Mouse (Mus musculus): ENCODE data around the gene Gm13539. TPM values are rescaled to one million over a fixed set of nuclear protein-coding genes. Genes with fewer than 3 reads are reported as not detected.

The Gm13539 gene
- polyA plus RNA-seq, 1 experiment from 2014 or later, result not detected

DNA sequence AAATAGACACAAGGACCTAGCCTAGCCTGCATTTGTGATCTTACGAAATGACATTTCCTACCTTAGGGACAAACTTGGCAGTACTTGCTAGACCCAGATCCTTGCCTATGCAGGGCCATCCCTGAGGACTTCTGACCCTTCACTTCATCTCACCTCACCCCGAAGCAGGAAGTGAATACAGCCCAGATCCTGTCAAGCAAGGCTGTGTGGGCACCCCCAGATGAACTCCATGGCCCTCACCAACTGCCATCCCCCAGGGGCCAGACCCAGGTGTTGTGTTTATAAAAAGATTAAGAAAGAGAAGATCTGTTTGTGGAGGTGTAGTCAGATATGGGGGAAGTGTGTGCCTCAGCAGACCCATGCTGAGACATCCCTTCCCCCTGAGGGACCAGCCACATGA lies 7.4 kb upstream of the Gm13539 start:
- ATAC-seq (no peak), DNase-seq (ENCODE audit: low spot score) (no peak)
- no peaks in the 10 kb centered on the region for H3K36me3 ChIP-seq (ENCODE audit: control insufficient read depth, insufficient read depth, low read length)
- H3K27ac ChIP-seq (ENCODE audit: low read depth, low read length), result no peak overlapping the region
- WGBS, result 78% methylated on average over 2 of the region's 2 CpGs
- H3K9me3 ChIP-seq (replicated peaks; ENCODE audit: control insufficient read depth, low read length), result no peaks in the 10 kb centered on the region
- no peak overlapping the region for H3K9ac ChIP-seq (ENCODE audit: low read length)
- H3K27me3 ChIP-seq (replicated peaks; ENCODE audit: control insufficient read depth, insufficient read depth, low read length), result no peaks in the 10 kb centered on the region
- no peak overlapping the region for H3K4me3 ChIP-seq (ENCODE audit: low read depth, low read length)
- no peaks in the 10 kb centered on the region for H3K4me1 ChIP-seq (ENCODE audit: control insufficient read depth, insufficient read depth, low read length)
- H3K4me2 ChIP-seq (ENCODE audit: low read length), result no peak overlapping the region

DNA sequence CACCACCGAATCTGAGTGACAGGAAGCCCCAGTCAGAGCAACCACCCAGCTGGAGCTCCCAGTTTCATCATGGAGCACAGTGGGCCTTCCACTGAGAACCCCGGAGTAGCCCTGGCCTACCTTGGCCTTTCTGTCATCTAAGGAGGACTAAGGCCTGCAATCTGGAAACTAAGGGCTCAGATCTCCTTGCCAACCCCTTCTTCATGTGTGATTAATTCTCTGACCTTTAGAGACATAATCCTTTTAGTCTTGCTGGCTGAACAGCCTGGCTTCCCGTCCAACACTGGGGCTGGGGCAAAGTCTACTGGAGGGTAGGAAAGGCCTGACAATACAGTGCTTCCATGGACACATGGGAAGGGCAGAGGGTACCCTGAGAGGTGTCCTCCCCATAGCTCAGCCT lies 6.1 kb upstream of the Gm13539 start:
- Histone ChIP-seq H3K9ac (ENCODE audit: low read length) (no peak overlapping the region), H3K27ac (ENCODE audit: low read depth, low read length) (no peak overlapping the region), H3K36me3 (ENCODE audit: control insufficient read depth, insufficient read depth, low read length) (no peaks in the 10 kb centered on the region), H3K4me2 (ENCODE audit: low read length) (no peak overlapping the region), H3K9me3 (replicated peaks; ENCODE audit: control insufficient read depth, low read length) (no peaks in the 10 kb centered on the region), H3K4me3 (ENCODE audit: low read depth, low read length) (no peak overlapping the region), H3K27me3 (replicated peaks; ENCODE audit: control insufficient read depth, insufficient read depth, low read length) (no peaks in the 10 kb centered on the region), H3K4me1 (ENCODE audit: control insufficient read depth, insufficient read depth, low read length) (no peaks in the 10 kb centered on the region)
- DNase-seq (ENCODE audit: low spot score) (no peak), ATAC-seq (no peak)
- WGBS, result 62% methylated on average over 3 of the region's 3 CpGs

DNA sequence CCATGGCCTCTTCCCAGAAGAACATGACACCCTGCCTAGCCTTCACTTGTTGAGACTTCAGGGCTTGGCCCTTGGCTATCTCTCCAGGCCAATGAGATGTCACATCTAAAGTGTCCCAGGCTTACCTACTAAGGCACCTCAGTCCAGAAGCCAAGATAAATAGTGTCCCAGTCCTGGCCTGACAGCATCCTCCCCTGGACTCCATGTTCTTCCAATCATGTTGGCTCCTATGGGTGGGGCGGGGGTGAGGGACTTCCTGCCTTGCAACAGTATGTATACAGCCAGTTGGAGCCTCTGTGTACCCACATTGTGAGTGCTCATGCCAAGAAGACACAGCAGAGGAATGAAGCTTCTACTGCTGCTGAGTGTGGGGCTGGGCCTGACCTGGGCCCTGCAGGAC lies 5.3 kb upstream of the Gm13539 start, which contains the start of gene Lcn11:
Lcn11 (plus strand) TSS at position 301 of the 400 bp plus-strand sequence.
- H3K27ac ChIP-seq (ENCODE audit: low read depth, low read length), result no peak within 1 kb of the TSS
- H3K9me3 ChIP-seq (replicated peaks; ENCODE audit: control insufficient read depth, low read length), result no peaks in the 10 kb centered on the region
- no peak within 1 kb of the TSS for H3K4me2 ChIP-seq (ENCODE audit: low read length)
- no peak within 1 kb of the TSS for H3K9ac ChIP-seq (ENCODE audit: low read length)
- H3K4me1 ChIP-seq (ENCODE audit: control insufficient read depth, insufficient read depth, low read length), result no peaks in the 10 kb centered on the region
- no peak within 1 kb of the TSS for H3K4me3 ChIP-seq (ENCODE audit: low read depth, low read length)
- WGBS, result 92% methylated on average over 1 of the region's 1 CpGs
- DNase-seq (ENCODE audit: low spot score), result no peak
- H3K27me3 ChIP-seq (replicated peaks; ENCODE audit: control insufficient read depth, insufficient read depth, low read length), result no peaks in the 10 kb centered on the region
- no peak for ATAC-seq
- H3K36me3 ChIP-seq (ENCODE audit: control insufficient read depth, insufficient read depth, low read length), result no peaks in the 10 kb centered on the region

DNA sequence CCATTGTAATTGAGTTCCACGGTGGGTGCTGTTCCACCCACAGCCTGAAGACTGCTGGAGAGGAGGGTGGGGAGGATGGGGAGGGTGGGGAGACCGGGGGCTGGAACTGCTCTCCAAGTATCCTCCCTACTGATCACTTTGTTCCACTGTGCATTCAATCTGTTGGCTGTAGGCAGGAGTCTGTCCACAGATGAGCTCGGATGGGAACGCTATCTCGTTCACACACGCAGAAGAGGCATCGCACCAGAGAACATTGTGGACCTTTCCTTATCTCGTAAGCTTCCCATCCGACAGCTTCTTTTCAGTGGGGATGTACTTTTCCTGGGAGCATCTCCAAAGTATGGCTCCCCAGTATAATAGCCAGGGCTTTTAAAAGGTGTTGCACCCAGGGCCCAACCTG lies 3.0 kb upstream of the Gm13539 start:
- Histone ChIP-seq H3K27ac (ENCODE audit: low read depth, low read length) (no peak overlapping the region), H3K4me3 (ENCODE audit: low read depth, low read length) (no peak overlapping the region), H3K9ac (ENCODE audit: low read length) (no peak overlapping the region), H3K27me3 (replicated peaks; ENCODE audit: control insufficient read depth, insufficient read depth, low read length) (no peaks in the 10 kb centered on the region), H3K9me3 (replicated peaks; ENCODE audit: control insufficient read depth, low read length) (no peaks in the 10 kb centered on the region), H3K4me1 (ENCODE audit: control insufficient read depth, insufficient read depth, low read length) (no peaks in the 10 kb centered on the region), H3K4me2 (ENCODE audit: low read length) (no peak overlapping the region), H3K36me3 (ENCODE audit: control insufficient read depth, insufficient read depth, low read length) (no peaks in the 10 kb centered on the region)
- ATAC-seq (no peak), DNase-seq (ENCODE audit: low spot score) (no peak)
- WGBS, result 93% methylated on average over 9 of the region's 9 CpGs

DNA sequence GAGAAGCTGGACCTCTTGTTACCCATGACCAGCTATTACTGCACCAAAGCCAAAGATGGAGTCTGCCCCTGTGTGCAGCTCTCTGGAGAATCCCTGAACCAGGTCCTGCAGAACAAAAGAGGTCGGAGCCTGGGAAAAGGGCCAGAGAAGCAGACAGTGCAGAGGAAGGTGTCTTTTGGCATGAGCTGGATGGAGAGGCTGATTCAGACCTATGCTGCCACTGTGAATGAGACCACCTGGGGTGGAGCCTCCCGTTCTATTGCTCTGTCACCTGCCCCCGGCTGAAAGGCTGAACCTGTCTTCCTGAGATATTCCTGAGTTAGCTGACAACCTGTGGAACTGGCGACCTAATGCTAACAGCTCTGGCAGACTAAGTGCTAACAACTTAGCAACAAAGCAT lies 1.1 kb upstream of the Gm13539 start:
- WGBS, result 58% methylated on average over 4 of the region's 4 CpGs
- H3K9me3 ChIP-seq (replicated peaks; ENCODE audit: control insufficient read depth, low read length), result no peaks in the 10 kb centered on the region
- no peak overlapping the region for H3K4me2 ChIP-seq (ENCODE audit: low read length)
- no peak for DNase-seq (ENCODE audit: low spot score)
- ATAC-seq, result no peak
- no peak overlapping the region for H3K4me3 ChIP-seq (ENCODE audit: low read depth, low read length)
- no peaks in the 10 kb centered on the region for H3K36me3 ChIP-seq (ENCODE audit: control insufficient read depth, insufficient read depth, low read length)
- H3K27me3 ChIP-seq (replicated peaks; ENCODE audit: control insufficient read depth, insufficient read depth, low read length), result no peaks in the 10 kb centered on the region
- H3K4me1 ChIP-seq (ENCODE audit: control insufficient read depth, insufficient read depth, low read length), result no peaks in the 10 kb centered on the region
- no peak overlapping the region for H3K27ac ChIP-seq (ENCODE audit: low read depth, low read length)
- no peak overlapping the region for H3K9ac ChIP-seq (ENCODE audit: low read length)

DNA sequence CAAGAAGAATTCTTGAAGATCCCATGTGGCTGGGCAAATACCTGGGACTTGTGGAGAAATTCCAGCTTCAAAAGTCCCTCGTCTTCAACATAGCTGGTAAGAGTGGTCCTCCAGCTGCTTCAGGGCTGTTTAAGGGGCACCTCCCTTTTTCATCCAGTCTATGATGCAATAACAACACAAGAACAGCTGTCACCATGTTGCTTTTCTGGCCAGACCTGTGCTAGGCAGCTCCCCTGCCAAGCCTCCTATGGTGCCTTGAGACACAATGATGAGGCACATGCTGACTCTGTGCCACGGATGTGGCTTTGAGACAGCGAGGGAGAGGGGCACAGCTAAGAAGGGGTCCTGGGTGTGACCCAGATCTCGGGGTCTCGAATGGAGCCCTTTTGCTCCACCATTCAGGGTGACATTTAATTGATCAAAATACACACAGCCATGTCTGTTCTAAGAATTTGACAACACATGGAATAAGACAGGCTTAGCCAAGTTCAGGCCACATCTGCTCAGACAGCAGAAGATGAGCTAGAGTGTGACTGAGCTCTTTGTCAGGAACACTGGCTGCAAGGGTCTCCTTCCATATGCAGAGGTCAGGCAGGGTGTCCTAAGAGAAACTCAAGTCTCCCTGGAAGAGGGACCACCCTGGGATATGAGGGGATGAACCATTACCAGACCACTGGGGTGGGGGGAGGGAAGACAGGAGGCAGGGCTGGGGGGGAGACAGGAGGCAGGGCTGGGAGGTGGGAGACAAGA lies 3.7 kb downstream of the Gm13539 start:
- Histone ChIP-seq H3K27ac (ENCODE audit: low read depth, low read length) (no peak overlapping the region), H3K9me3 (replicated peaks; ENCODE audit: control insufficient read depth, low read length) (no peaks in the 10 kb centered on the region), H3K4me1 (ENCODE audit: control insufficient read depth, insufficient read depth, low read length) (no peaks in the 10 kb centered on the region), H3K4me3 (ENCODE audit: low read depth, low read length) (no peak overlapping the region), H3K36me3 (ENCODE audit: control insufficient read depth, insufficient read depth, low read length) (no peaks in the 10 kb centered on the region), H3K27me3 (replicated peaks; ENCODE audit: control insufficient read depth, insufficient read depth, low read length) (no peaks in the 10 kb centered on the region), H3K9ac (ENCODE audit: low read length) (no peak overlapping the region), H3K4me2 (ENCODE audit: low read length) (no peak overlapping the region)
- WGBS, result 70% methylated on average over 5 of the region's 5 CpGs
- ATAC-seq (no peak), DNase-seq (ENCODE audit: low spot score) (peak; percentile 7)

DNA sequence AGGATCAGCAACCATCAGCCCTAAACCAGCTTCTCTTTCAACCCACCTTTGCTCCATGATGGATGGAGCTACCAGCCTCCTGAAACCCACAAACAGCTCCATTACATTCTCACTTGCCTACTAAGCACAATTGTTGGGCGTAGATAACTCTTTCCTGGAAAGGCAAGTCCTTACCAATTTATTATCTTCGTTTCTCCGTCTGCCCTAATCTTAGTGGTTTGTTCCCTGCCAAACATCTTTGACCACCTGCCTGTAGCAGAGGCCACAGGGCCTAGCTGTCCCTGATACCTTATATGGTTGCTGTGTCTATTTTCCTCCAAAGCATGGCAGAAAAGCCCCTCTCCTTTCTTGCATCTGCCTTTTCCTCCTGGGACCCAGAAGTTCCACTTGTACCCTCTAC lies 7.0 kb downstream of the Gm13539 start:
- ATAC-seq (no peak), DNase-seq (ENCODE audit: low spot score) (no peak)
- H3K9ac ChIP-seq (ENCODE audit: low read length), result no peak overlapping the region
- no peaks in the 10 kb centered on the region for H3K4me1 ChIP-seq (ENCODE audit: control insufficient read depth, insufficient read depth, low read length)
- H3K27me3 ChIP-seq (replicated peaks; ENCODE audit: control insufficient read depth, insufficient read depth, low read length), result no peaks in the 10 kb centered on the region
- H3K36me3 ChIP-seq (ENCODE audit: control insufficient read depth, insufficient read depth, low read length), result no peaks in the 10 kb centered on the region
- no peak overlapping the region for H3K4me3 ChIP-seq (ENCODE audit: low read depth, low read length)
- no peaks in the 10 kb centered on the region for H3K9me3 ChIP-seq (replicated peaks; ENCODE audit: control insufficient read depth, low read length)
- H3K27ac ChIP-seq (ENCODE audit: low read depth, low read length), result no peak overlapping the region
- 96% methylated on average over 3 of the region's 3 CpGs for WGBS
- no peak overlapping the region for H3K4me2 ChIP-seq (ENCODE audit: low read length)

DNA sequence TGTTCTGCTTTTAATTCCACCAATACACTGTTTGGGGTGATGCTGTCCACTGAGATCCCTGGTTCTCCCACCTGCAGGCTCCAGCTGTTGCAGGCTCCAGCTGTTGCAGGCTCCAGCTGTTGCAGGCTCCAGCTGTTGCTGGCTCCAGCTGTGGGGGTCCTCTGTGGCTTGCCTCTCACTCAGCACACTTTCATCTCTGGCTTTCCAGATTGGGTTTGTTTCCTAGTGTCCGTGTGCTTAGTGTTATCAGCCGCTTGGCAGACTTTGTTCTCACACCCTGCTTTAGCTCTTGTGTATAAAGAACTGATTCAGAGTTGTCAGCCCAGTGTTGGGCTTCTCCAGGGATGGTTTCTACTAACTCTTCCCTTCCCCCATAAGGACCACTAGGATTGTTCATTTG lies 15.6 kb downstream of the Gm13539 start:
- ATAC-seq, result no peak
- DNase-seq (ENCODE audit: low spot score), result no peak
- 57% methylated on average over 2 of the region's 2 CpGs for WGBS

DNA sequence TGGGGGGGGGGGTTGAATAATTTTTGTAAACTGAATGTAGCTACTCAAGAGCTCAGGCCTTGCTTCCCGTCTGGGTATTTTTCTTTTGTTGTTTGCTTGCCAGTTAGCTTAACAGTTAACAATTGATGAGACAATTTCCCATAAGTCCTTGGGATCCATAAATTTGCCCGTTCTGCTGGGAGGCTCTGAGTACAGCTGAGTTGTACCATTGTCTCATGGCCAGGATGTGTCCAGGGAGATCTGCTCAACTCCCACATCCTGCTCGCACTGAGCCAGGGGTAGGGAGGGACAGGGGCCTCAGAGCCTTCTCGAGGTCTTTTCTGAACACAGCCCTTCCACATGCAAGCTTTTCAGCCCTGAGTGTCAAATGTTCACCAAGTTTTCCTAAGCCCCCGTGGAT lies 16.0 kb downstream of the Gm13539 start:
- ATAC-seq (no peak), DNase-seq (ENCODE audit: low spot score) (no peak)
- no peak overlapping the region for H3K9ac ChIP-seq (ENCODE audit: low read length)
- 36% methylated on average over 5 of the region's 5 CpGs for WGBS
- no peaks in the 10 kb centered on the region for H3K9me3 ChIP-seq (replicated peaks; ENCODE audit: control insufficient read depth, low read length)
- no peak overlapping the region for H3K4me2 ChIP-seq (ENCODE audit: low read length)
- no peaks in the 10 kb centered on the region for H3K36me3 ChIP-seq (ENCODE audit: control insufficient read depth, insufficient read depth, low read length)
- no peak overlapping the region for H3K27ac ChIP-seq (ENCODE audit: low read depth, low read length)
- H3K4me1 ChIP-seq (ENCODE audit: control insufficient read depth, insufficient read depth, low read length), result no peaks in the 10 kb centered on the region
- 0 out of 2 replicates have a peak, but pooled peaks cover 2% of the 10 kb centered on the region for H3K27me3 ChIP-seq (replicated peaks; ENCODE audit: control insufficient read depth, insufficient read depth, low read length)
- no peak overlapping the region for H3K4me3 ChIP-seq (ENCODE audit: low read depth, low read length)

More for the DNA sequence above, 15.6 kb downstream of the Gm13539 start:
- no peak overlapping the region for H3K9ac ChIP-seq (ENCODE audit: low read length)
- no peaks in the 10 kb centered on the region for H3K9me3 ChIP-seq (replicated peaks; ENCODE audit: control insufficient read depth, low read length)
- no peak overlapping the region for H3K4me3 ChIP-seq (ENCODE audit: low read depth, low read length)
- H3K36me3 ChIP-seq (ENCODE audit: control insufficient read depth, insufficient read depth, low read length), result no peaks in the 10 kb centered on the region
- H3K4me1 ChIP-seq (ENCODE audit: control insufficient read depth, insufficient read depth, low read length), result no peaks in the 10 kb centered on the region
- H3K27me3 ChIP-seq (replicated peaks; ENCODE audit: control insufficient read depth, insufficient read depth, low read length), result 0 out of 2 replicates have a peak, but pooled peaks cover 2% of the 10 kb centered on the region
- no peak overlapping the region for H3K27ac ChIP-seq (ENCODE audit: low read depth, low read length)
- H3K4me2 ChIP-seq (ENCODE audit: low read length), result no peak overlapping the region
